Mouse (Mus musculus) heart, embryonic 10.5 days (tissue): ENCODE results near the gene Cuta. TPM values are rescaled to one million over a fixed set of nuclear protein-coding genes. Genes with fewer than 3 reads are reported as not detected.
"Not testable (repeated sequence)": the region's sequence is repeated elsewhere in the genome, so short reads cannot be mapped to it uniquely, and the experiment has no call there.

Experiments
- DNase-seq: peaks from one replicate; pipeline ENCODE4 v3.0.0-alpha.2; 2017; ENCODE audit warnings: low spot score
- H3K27ac ChIP-seq: fragments of 300-500 bp; sonication (generic); 2 replicates; pipeline ENCODE4 v1.5.1; 2016; ENCODE audit warnings: mild to moderate bottlenecking
- H3K27me3 ChIP-seq: fragments of 300-500 bp; sonication (generic); 2 replicates; pipeline ENCODE4 v1.6.1; 2016; ENCODE audit warnings: mild to moderate bottlenecking; ENCODE audit not compliant: poor library complexity, insufficient read depth, severe bottlenecking
- H3K36me3 ChIP-seq: fragments of 300-500 bp; sonication (generic); 2 replicates; pipeline ENCODE4 v1.6.1; 2016; ENCODE audit warnings: mild to moderate bottlenecking, moderate library complexity
- H3K4me1 ChIP-seq: fragments of 300-500 bp; sonication (generic); 2 replicates; pipeline ENCODE4 v1.6.1; 2016; ENCODE audit warnings: mild to moderate bottlenecking
- H3K4me3 ChIP-seq: fragments of 300-500 bp; sonication (generic); 2 replicates; pipeline ENCODE4 v1.5.1; 2016; ENCODE audit warnings: mild to moderate bottlenecking, moderate library complexity
- H3K9me3 ChIP-seq: fragments of 300-500 bp; sonication (generic); 2 replicates; pipeline ENCODE4 v1.6.1; 2016; ENCODE audit warnings: mild to moderate bottlenecking, moderate library complexity
- WGBS: fragments of 180-500 bp; shearing (Covaris S2); methylation state at CpG from one replicate; pipeline ENCODE4 v1.1.7; 2016; 5-methylcytosine and 5-hydroxymethylcytosine counted together
- polyA plus RNA-seq: library from polyadenylated mRNA; unstranded; fragments of >200 nt; fragmentation: Nextera tagmentation; extraction: Ambion mirVana; gene quantifications from 2 replicates; pipeline ENCODE4 v1.2.1, GENCODE M21; 2016

Cuta gene
- polyA plus RNA-seq, 1 experiment from 2014 or later: 155 TPM

GRCm38 (mm10) chr17:26938731-26939130 is 638 bp downstream of the Cuta start:
- under 1% methylated on average over 22 of the region's 22 CpGs for WGBS
- Histone ChIP-seq H3K27ac (peak overlapping the region; percentile 97), H3K4me1 (peaks cover 71% of the 10 kb centered on the region), H3K9me3 (no peaks in the 10 kb centered on the region), H3K36me3 (peaks cover 34% of the 10 kb centered on the region), H3K27me3 (no peaks in the 10 kb centered on the region), H3K4me3 (peak overlapping the region; percentile 77)
- no peak for DNase-seq

GRCm38 (mm10) chr17:26937883-26938695 is 1.3 kb downstream of the Cuta start:
- 55% methylated on average over 16 of the region's 16 CpGs for WGBS
- DNase-seq: peak; percentile 71
- Histone ChIP-seq H3K4me3 (peak overlapping the region; percentile 77), H3K36me3 (peaks cover 34% of the 10 kb centered on the region), H3K9me3 (no peaks in the 10 kb centered on the region), H3K27ac (peak overlapping the region; percentile 97), H3K27me3 (no peaks in the 10 kb centered on the region), H3K4me1 (peaks cover 77% of the 10 kb centered on the region)

GRCm38 (mm10) chr17:26936921-26937695 is 2.3 kb downstream of the Cuta start:
- Histone ChIP-seq H3K4me1 (peaks cover 76% of the 10 kb centered on the region), H3K27me3 (no peaks in the 10 kb centered on the region), H3K4me3 (no peak overlapping the region), H3K36me3 (peaks cover 34% of the 10 kb centered on the region), H3K27ac (no peak overlapping the region), H3K9me3 (no peaks in the 10 kb centered on the region)
- WGBS: 83% methylated on average over 15 of the region's 15 CpGs
- no peak for DNase-seq

GRCm38 (mm10) chr17:26936453-26936852 is 2.9 kb downstream of the Cuta start:
- Histone ChIP-seq H3K27me3 (no peaks in the 10 kb centered on the region), H3K4me1 (peaks cover 70% of the 10 kb centered on the region)

GRCm38 (mm10) chr17:26935027-26935426 is 4.3 kb downstream of the Cuta start:
- Histone ChIP-seq H3K27me3 (no peaks in the 10 kb centered on the region), H3K4me1 (peaks cover 57% of the 10 kb centered on the region), H3K4me3 (peak overlapping the region; percentile 6; the same call in 1 of the 2 replicates), H3K27ac (no peak overlapping the region), H3K9me3 (no peaks in the 10 kb centered on the region), H3K36me3 (peaks cover 49% of the 10 kb centered on the region)
- DNase-seq: no peak
- 84% methylated on average over 9 of the region's 9 CpGs for WGBS

More at GRCm38 (mm10) chr17:26936453-26936852, 2.9 kb downstream of the Cuta start:
- no peak overlapping the region for H3K27ac ChIP-seq
- no peak overlapping the region for H3K4me3 ChIP-seq
- no peaks in the 10 kb centered on the region for H3K9me3 ChIP-seq
- WGBS: 82% methylated on average over 12 of the region's 12 CpGs
- H3K36me3 ChIP-seq: peaks cover 38% of the 10 kb centered on the region
- DNase-seq: no peak

GRCm38 (mm10) chr17:26933885-26934827 is 5.2 kb downstream of the Cuta start:
- no peaks in the 10 kb centered on the region for H3K9me3 ChIP-seq
- H3K4me3 ChIP-seq: peak overlapping the region; percentile 83
- H3K27me3 ChIP-seq: no peaks in the 10 kb centered on the region
- DNase-seq: peak; percentile 76
- peaks cover 58% of the 10 kb centered on the region for H3K36me3 ChIP-seq
- H3K4me1 ChIP-seq: peaks cover 52% of the 10 kb centered on the region
- peak overlapping the region; percentile 90; the same call in 1 of the 2 replicates for H3K27ac ChIP-seq
- WGBS: 78% methylated on average over 16 of the region's 16 CpGs

- Histone ChIP-seq H3K27me3 (no peaks in the 10 kb centered on the region), H3K36me3 (peaks cover 65% of the 10 kb centered on the region), H3K27ac (peak overlapping the region; percentile 90), H3K4me3 (peak overlapping the region; percentile 83), H3K4me1 (peaks cover 49% of the 10 kb centered on the region), H3K9me3 (no peaks in the 10 kb centered on the region)
- no peak for DNase-seq
- WGBS: 8% methylated on average over 13 of the region's 13 CpGs
Measured at GRCm38 (mm10) chr17:26933419-26933818, 6.0 kb downstream of the Cuta start.

- H3K4me3 ChIP-seq: peak within 1 kb of the TSS; percentile 83
- DNase-seq: peak; percentile 97
- peaks cover 69% of the 10 kb centered on the region for H3K36me3 ChIP-seq
- peak within 1 kb of the TSS; percentile 90 for H3K27ac ChIP-seq
- peaks cover 44% of the 10 kb centered on the region for H3K4me1 ChIP-seq
- H3K9me3 ChIP-seq: no peaks in the 10 kb centered on the region
- under 1% methylated on average over 42 of the region's 43 CpGs for WGBS
- H3K27me3 ChIP-seq: no peaks in the 10 kb centered on the region
Measured at GRCm38 (mm10) chr17:26932839-26933398, 6.5 kb downstream of the Cuta start, which contains the start of gene Phf1. Gene Phf1 (plus strand): TSS chr17:26933052.

- Histone ChIP-seq H3K4me1 (peaks cover 33% of the 10 kb centered on the region), H3K36me3 (peaks cover 70% of the 10 kb centered on the region)
- H3K4me3 ChIP-seq, H3K9me3 ChIP-seq, H3K27me3 ChIP-seq, DNase-seq, H3K27ac ChIP-seq: not testable (repeated sequence)
- 69% methylated on average over 7 of the region's 7 CpGs for WGBS
Measured at GRCm38 (mm10) chr17:26931795-26932194, 7.6 kb downstream of the Cuta start.

- peaks cover 78% of the 10 kb centered on the region for H3K36me3 ChIP-seq
- 94% methylated on average over 9 of the region's 9 CpGs for WGBS
- DNase-seq: peak; percentile 54
- H3K9me3 ChIP-seq, H3K27ac ChIP-seq, H3K27me3 ChIP-seq, H3K4me3 ChIP-seq, H3K4me1 ChIP-seq: not testable (repeated sequence)
Measured at GRCm38 (mm10) chr17:26925414-26925813, 14.0 kb downstream of the Cuta start.

GRCm38 (mm10) chr17:26922368-26922767 is 17.0 kb downstream of the Cuta start:
- H3K4me1 ChIP-seq, H3K27me3 ChIP-seq, DNase-seq, H3K4me3 ChIP-seq, H3K27ac ChIP-seq, H3K9me3 ChIP-seq: not testable (repeated sequence)
- peaks cover 50% of the 10 kb centered on the region for H3K36me3 ChIP-seq
- 92% methylated on average over 5 of the region's 6 CpGs for WGBS

GRCm38 (mm10) chr17:26919516-26919915 is 19.9 kb downstream of the Cuta start:
- not testable (repeated sequence) for H3K27me3 ChIP-seq, H3K4me3 ChIP-seq, H3K4me1 ChIP-seq, DNase-seq, H3K27ac ChIP-seq, H3K9me3 ChIP-seq
- 41% methylated on average over 2 of the region's 2 CpGs for WGBS
- peaks cover 27% of the 10 kb centered on the region for H3K36me3 ChIP-seq
